Mouse (Mus musculus) brain, embryonic 14.5 days (tissue): ENCODE measurements around the gene Fktn. TPM values are rescaled to one million over a fixed set of nuclear protein-coding genes. Genes with fewer than 3 reads are reported as not detected.

Experiments
- DNase-seq: peaks from one replicate; pipeline ENCODE4 v3.0.0-alpha.2; 2011; ENCODE audit warnings: low read depth
- CTCF ChIP-seq: fragments of 200-500 bp; IDR thresholded peaks from 2 replicates; pipeline ENCODE4 v1.5.1; 2012; ENCODE audit warnings: inconsistent platforms, mild to moderate bottlenecking, moderate library complexity, borderline replicate concordance; ENCODE audit not compliant: insufficient read depth, insufficient read length; ENCODE audit errors: extremely low read depth
- POLR2A ChIP-seq: fragments of 200-500 bp; IDR thresholded peaks from 2 replicates; pipeline ENCODE4 v1.6.1; 2012; ENCODE audit warnings: mild to moderate bottlenecking, inconsistent platforms, borderline replicate concordance; ENCODE audit not compliant: poor library complexity, insufficient read depth, insufficient read length, severe bottlenecking; ENCODE audit errors: extremely low read depth
- polyA plus RNA-seq: library from polyadenylated mRNA; depleted of rRNA; stranded (reverse); fragments of >200 nt; gene quantifications from 2 replicates; pipeline ENCODE4 v1.2.3, GENCODE M21; 2012

Gene Fktn
- polyA plus RNA-seq, 1 experiment: 16.0 TPM

GRCm38 (mm10) chr4:53728121-53728520, 14.3 kb downstream of the Fktn start:
- TF ChIP-seq POLR2A (no peak), CTCF (no peak)
- no peak for DNase-seq

- TF ChIP-seq CTCF (peak; percentile 25; the same call in 1 of the 2 replicates), POLR2A (no peak)
- DNase-seq: peak; percentile 83
Observed at GRCm38 (mm10) chr4:53738956-53739616, 25.3 kb downstream of the Fktn start.

- TF ChIP-seq CTCF: no peak
- TF ChIP-seq POLR2A: no peak
- DNase-seq: no peak
Observed at GRCm38 (mm10) chr4:53749831-53750230, 36.0 kb downstream of the Fktn start.

- peak; percentile 69 for DNase-seq
- TF ChIP-seq CTCF: no peak
- TF ChIP-seq POLR2A: no peak
Observed at GRCm38 (mm10) chr4:53750391-53751120, 36.8 kb downstream of the Fktn start.

GRCm38 (mm10) chr4:53757030-53757429, 43.2 kb downstream of the Fktn start:
- no peak for DNase-seq
- no peak for TF ChIP-seq POLR2A
- TF ChIP-seq CTCF: no peak

DNA sequence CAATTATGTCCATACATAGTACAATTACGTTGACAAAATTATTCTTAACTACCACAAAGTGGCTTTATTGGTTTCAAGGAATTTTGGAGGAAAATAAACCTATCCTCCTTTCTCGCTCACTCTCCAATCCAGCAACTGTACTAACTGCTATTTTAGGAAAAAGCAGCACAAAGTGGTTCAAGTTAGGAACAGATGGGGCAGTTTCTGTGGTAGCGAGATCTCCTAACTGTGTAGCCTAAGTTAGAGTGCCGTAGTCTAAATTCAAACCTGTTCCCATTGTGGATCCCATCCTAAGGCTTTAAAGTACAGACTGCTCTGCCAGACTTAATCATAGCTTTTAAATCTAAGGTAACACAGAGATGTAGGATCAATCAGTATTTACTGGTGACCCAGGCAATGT, 45.0 kb downstream of the Fktn start:
- DNase-seq: no peak
- no peak for TF ChIP-seq POLR2A
- no peak for TF ChIP-seq CTCF

GRCm38 (mm10) chr4:53759678-53760077, 45.9 kb downstream of the Fktn start:
- DNase-seq: no peak
- no peak for TF ChIP-seq CTCF
- TF ChIP-seq POLR2A: no peak

DNA sequence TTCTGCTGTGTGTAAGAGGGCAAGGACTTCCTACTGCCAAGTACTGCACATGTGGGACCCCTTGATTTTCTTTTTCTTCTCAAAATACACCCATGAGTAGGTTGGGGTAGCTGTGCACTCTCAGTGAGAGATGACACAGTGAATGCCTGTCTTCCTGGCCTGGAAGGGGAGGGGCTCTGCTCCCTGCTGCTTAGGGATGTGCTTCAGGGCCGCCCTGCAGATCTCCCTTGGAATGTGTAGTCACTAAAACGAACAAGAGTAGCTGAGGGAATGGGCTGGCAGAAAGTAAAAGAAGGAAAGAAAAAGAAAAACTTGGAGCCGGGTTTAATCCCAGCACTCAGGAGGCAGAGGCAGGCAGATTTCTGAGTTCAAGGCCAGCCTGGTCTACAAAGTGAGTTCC, 48.7 kb downstream of the Fktn start:
- DNase-seq: no peak
- TF ChIP-seq POLR2A (no peak), CTCF (no peak)

- DNase-seq: peak; percentile 55
- no peak for TF ChIP-seq POLR2A
- no peak for TF ChIP-seq CTCF
Observed at GRCm38 (mm10) chr4:53770958-53771735, 57.3 kb downstream of the Fktn start.

- TF ChIP-seq POLR2A (no peak), CTCF (no peak)
- no peak for DNase-seq
Observed at GRCm38 (mm10) chr4:53772004-53772403, 58.2 kb downstream of the Fktn start.

DNA sequence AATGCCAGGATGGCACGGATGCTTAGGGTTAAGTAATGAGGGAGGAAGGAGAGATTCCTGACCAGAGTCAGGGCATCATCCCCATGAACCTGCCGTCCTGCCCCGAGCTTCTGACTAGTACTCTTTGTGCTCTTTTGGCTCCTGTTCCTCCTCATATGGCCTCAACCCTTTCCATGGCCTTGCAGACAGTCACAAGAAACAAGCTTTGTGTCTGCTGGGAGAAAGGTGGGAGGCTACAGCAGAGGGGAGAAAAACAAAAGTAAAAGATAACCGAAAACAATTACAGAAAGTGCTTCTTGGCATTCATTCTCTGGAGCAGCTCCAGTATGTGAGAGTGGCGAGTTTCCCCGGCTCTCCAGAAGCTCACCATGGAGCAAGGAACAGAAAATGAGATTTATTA, 60.1 kb downstream of the Fktn start:
- no peak for TF ChIP-seq POLR2A
- no peak for TF ChIP-seq CTCF
- DNase-seq: no peak

DNA sequence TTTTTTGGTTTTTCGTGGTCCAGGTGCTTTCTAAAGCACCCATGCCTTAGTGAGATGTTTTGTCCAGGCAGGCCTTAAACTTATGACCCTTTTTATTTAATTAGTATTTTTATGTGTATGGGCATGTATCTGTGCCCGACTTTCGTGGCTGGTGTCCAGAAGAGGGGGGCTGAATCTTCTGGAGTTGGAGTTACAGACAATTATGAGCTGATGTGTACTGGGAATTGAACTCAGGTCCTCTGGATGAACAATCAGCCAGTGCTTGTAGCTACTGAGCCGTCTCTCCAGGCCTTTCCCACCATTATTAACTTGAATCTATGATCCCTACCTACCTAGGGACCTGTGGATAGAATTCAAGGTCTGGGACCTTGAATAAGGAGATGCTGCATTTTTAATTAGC, 67.6 kb downstream of the Fktn start:
- no peak for DNase-seq
- TF ChIP-seq CTCF: no peak
- TF ChIP-seq POLR2A: no peak
